Mouse (Mus musculus): Measurements from ENCODE around the gene Cggbp1.

- no peak for TF ChIP-seq GATA1 (IDR thresholded peaks at IDR 0.05; ENCODE audit: borderline replicate concordance, low read length)
- TF ChIP-seq FLI1 (IDR thresholded peaks at IDR 0.05; ENCODE audit: low read length) = no peak
Observed at GRCm38 (mm10) chr16:64850287-64851084, 1.3 kb upstream of the Cggbp1 start.

Data from megakaryocyte, embryonic 14.5 days (primary cell).